Comparison of ENCODE assay signal across 28 mouse cellular contexts in genomic region chr10:90169941-90170580, GRCm38 (mm10).
A peak's percentile ranks its signal among the peaks of the same experiment; 100 is the strongest.
DNase-seq lines count a peak whose midpoint lies in the region; ATAC-seq and TF ChIP-seq lines count a peak whose summit lies in the region.
"Had no signal": no experiment of that assay in that cellular context is flagged by ENCODE, and none has a peak within 500 bp of the region (broad histone marks: within the 10 kb centered on the region; RNA-seq: fewer than 3 reads in every experiment).

No protein-coding gene starts in this region.

- no peak overlapping the region for H3K27ac ChIP-seq in left cerebral cortex, adult 2 months
- no peak overlapping the region for H3K27ac ChIP-seq in hindbrain, embryonic 13.5 days
- H3K27ac ChIP-seq in liver, embryonic 12.5 days = no peak overlapping the region
- H3K27ac ChIP-seq: embryonic facial prominence, embryonic 12.5 days; forebrain, embryonic 12.5 days; kidney, embryonic 15.5 days; limb, embryonic 13.5 days; liver, embryonic 13.5 days; midbrain, embryonic 13.5 days; stomach, postnatal 0 days had no signal

- H3K9me3 ChIP-seq in hindbrain, embryonic 13.5 days = no peaks in the 10 kb centered on the region
- no peaks in the 10 kb centered on the region for H3K9me3 ChIP-seq in liver, embryonic 12.5 days (replicated peaks)
- H3K9me3 ChIP-seq: embryonic facial prominence, embryonic 12.5 days; forebrain, embryonic 12.5 days; kidney, embryonic 15.5 days; limb, embryonic 13.5 days; liver, embryonic 13.5 days; megakaryocyte, embryonic 14.5 days; midbrain, embryonic 13.5 days had no signal

- no peak overlapping the region for H3K4me3 ChIP-seq in left cerebral cortex, adult 2 months
- no peak overlapping the region for H3K4me3 ChIP-seq in hindbrain, embryonic 13.5 days
- no peak overlapping the region for H3K4me3 ChIP-seq in liver, embryonic 12.5 days
- H3K4me3 ChIP-seq: embryonic facial prominence, embryonic 12.5 days; erythroblast, embryonic 14.5 days; forebrain, embryonic 12.5 days; kidney, embryonic 15.5 days; limb, embryonic 13.5 days; liver, embryonic 13.5 days; megakaryocyte, embryonic 14.5 days; midbrain, embryonic 13.5 days had no signal

- no peak overlapping the region for H3K9ac ChIP-seq in hindbrain, embryonic 13.5 days
- H3K9ac ChIP-seq in liver, embryonic 12.5 days = no peak overlapping the region
- H3K9ac ChIP-seq: embryonic facial prominence, embryonic 12.5 days; forebrain, embryonic 12.5 days; kidney, embryonic 15.5 days; limb, embryonic 13.5 days; liver, embryonic 13.5 days; lung, embryonic 14.5 days; midbrain, embryonic 13.5 days had no signal

- H3K4me2 ChIP-seq in hindbrain, embryonic 13.5 days = no peak overlapping the region
- no peak overlapping the region for H3K4me2 ChIP-seq in liver, embryonic 12.5 days
- H3K4me2 ChIP-seq: embryonic facial prominence, embryonic 12.5 days; forebrain, embryonic 12.5 days; heart, embryonic 11.5 days; kidney, embryonic 15.5 days; limb, embryonic 13.5 days; liver, embryonic 13.5 days; lung, embryonic 14.5 days; midbrain, embryonic 13.5 days had no signal

- ATAC-seq in hindbrain, embryonic 13.5 days (ENCODE audit: low FRiP score) = no peak
- no peak for ATAC-seq in liver, embryonic 12.5 days
- ATAC-seq: midbrain, embryonic 13.5 days; Patski had no signal

- intact Hi-C loops in left cerebral cortex, adult 2 months (cut with DNase I) = no loop called here

- 89% methylated on average over 6 of the region's 6 CpGs for WGBS in hindbrain, embryonic 13.5 days
- 46% methylated on average over 6 of the region's 6 CpGs for WGBS in liver, embryonic 12.5 days (ENCODE audit: insufficient replicate concordance)

- H3K27me3 ChIP-seq in hindbrain, embryonic 13.5 days = no peaks in the 10 kb centered on the region
- H3K27me3 ChIP-seq in liver, embryonic 12.5 days (replicated peaks) = no peaks in the 10 kb centered on the region
- H3K27me3 ChIP-seq: CH12.LX; embryonic facial prominence, embryonic 12.5 days; forebrain, embryonic 12.5 days; kidney, embryonic 15.5 days; limb, embryonic 13.5 days; liver, embryonic 13.5 days; megakaryocyte, embryonic 14.5 days; midbrain, embryonic 13.5 days; Patski had no signal

- peak; percentile 16 for DNase-seq in cerebellum, adult 11-12 months
- DNase-seq in cerebellum, postnatal 4 days (ENCODE audit: low spot score in 2 of 2) = no peak
- peak; percentile 13 for DNase-seq in left cerebral cortex, adult 11 months (ENCODE audit: low spot score)
- DNase-seq in left cerebral cortex, adult 2 months (ENCODE audit: extremely low spot score in 1 of 2, low spot score in 2 of 2) = no peak
- DNase-seq in cerebellum, adult 8-10 months = peak; percentile 24
- peak; percentile 33 to 39 for DNase-seq in cerebellum, postnatal 10 days
- DNase-seq: B cell, adult 2 months; gastrocnemius, postnatal 14 days; heart, adult 11 months; heart, postnatal 10 days; kidney, adult 11 months; layer of hippocampus, postnatal 36 days; liver, embryonic 13.5 days; lung, embryonic 14.5 days had no signal

- TF ChIP-seq CTCF in left cerebral cortex, adult 2 months (IDR thresholded peaks at IDR 0.05) = no peak

- no peaks in the 10 kb centered on the region for H3K4me1 ChIP-seq in hindbrain, embryonic 13.5 days (replicated peaks)
- H3K4me1 ChIP-seq in liver, embryonic 12.5 days = no peaks in the 10 kb centered on the region
- H3K4me1 ChIP-seq: embryonic facial prominence, embryonic 12.5 days; forebrain, embryonic 12.5 days; kidney, embryonic 15.5 days; limb, embryonic 13.5 days; liver, embryonic 13.5 days; megakaryocyte, embryonic 14.5 days; midbrain, embryonic 13.5 days had no signal

- no peaks in the 10 kb centered on the region for H3K36me3 ChIP-seq in hindbrain, embryonic 13.5 days
- no peaks in the 10 kb centered on the region for H3K36me3 ChIP-seq in liver, embryonic 12.5 days
- H3K36me3 ChIP-seq: embryonic facial prominence, embryonic 12.5 days; forebrain, embryonic 12.5 days; G1E; kidney, embryonic 15.5 days; limb, embryonic 13.5 days; liver, embryonic 13.5 days; midbrain, embryonic 13.5 days had no signal

Comparison
In these comparisons a context has a peak if more than half of its experiments do, and no peak if none do; other contexts are left out.
1. DNase-seq: peak in cerebellum, adult 11-12 months (single experiment), left cerebral cortex, adult 11 months (single experiment), cerebellum, adult 8-10 months (single experiment) and cerebellum, postnatal 10 days (2 of 2); none in cerebellum, postnatal 4 days (0 of 2) and left cerebral cortex, adult 2 months (0 of 2).